Mouse (Mus musculus): ENCODE results near the gene Scnm1. TPM values are rescaled to one million over a fixed set of nuclear protein-coding genes. Genes with fewer than 3 reads are reported as not detected.

The Scnm1 gene
- polyA plus RNA-seq, 2 experiments: 24.8 to 33.1 TPM

DNA sequence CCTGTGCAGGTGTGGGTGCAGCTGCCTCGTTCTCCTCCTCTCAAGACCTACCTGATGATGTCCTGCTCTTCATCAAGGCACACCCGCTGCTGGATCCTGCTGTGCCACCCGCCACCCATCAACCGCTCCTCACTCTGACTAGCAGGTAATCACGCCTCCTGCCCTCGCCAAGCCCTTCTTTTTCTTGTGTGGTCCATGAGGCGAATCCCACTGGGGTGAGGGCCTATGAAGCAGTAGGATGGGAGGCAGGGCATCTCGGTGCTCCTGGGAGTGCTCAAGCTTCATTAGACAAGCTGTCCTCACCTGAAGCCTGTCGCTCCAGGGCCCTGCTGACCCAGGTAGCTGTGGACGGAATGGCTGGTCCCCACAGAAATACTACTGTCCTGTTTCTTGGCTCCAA, 36.2 kb upstream of the Scnm1 start:
- Histone ChIP-seq H3K27ac (no peak overlapping the region), H3K36me3 (replicated peaks; ENCODE audit: control insufficient read depth, insufficient read depth, low read depth) (no peaks in the 10 kb centered on the region), H3K4me3 (ENCODE audit: insufficient read depth in 1 of 2, low read depth in 2 of 2, low read length in 2 of 2) (no peak overlapping the region), H3K4me2 (ENCODE audit: low read depth) (no peak overlapping the region), H3K27me3 (ENCODE audit: control insufficient read depth, insufficient read depth, low read length) (peaks cover 50% of the 10 kb centered on the region), H3K4me1 (replicated peaks; ENCODE audit: control insufficient read depth in 2 of 2, insufficient read depth in 2 of 2, low read length in 1 of 2) (no peaks in the 10 kb centered on the region), H3K9ac (replicated peaks) (no peak overlapping the region), H3K9me3 (ENCODE audit: control insufficient read depth, low read length) (no peaks in the 10 kb centered on the region)
- no peak for ATAC-seq (ENCODE audit: insufficient read depth)
- TF ChIP-seq EP300 (IDR thresholded peaks at IDR 0.05; ENCODE audit: low read depth) (no peak), CTCF (IDR thresholded peaks at IDR 0.05; ENCODE audit: low read depth) (no peak)
- WGBS (ENCODE audit: insufficient replicate concordance): 69% methylated on average over 10 of the region's 10 CpGs
- no peak for DNase-seq (ENCODE audit: low read depth in 3 of 3, low spot score in 3 of 3)

DNA sequence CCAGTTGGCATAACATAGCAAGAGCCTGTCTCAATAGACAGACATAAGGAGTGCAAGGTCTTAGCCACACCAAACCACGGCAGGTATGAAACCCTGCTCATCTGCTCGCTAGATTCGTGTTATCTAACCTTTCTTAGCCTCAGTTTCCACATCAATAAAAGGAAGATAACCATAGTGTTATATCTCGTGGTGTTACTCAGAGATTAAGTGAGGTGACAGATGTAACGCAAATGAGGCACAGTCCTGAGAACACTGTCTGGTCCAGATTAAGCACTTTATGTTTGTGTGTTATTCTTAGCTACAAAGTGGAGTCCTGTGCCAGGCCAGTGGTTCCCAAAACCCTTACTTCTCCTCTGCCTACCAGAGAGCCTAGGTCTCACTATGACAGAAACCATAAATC, 31.0 kb upstream of the Scnm1 start:
- no peak overlapping the region for H3K27ac ChIP-seq
- H3K9ac ChIP-seq (replicated peaks): no peak overlapping the region
- TF ChIP-seq CTCF (IDR thresholded peaks at IDR 0.05; ENCODE audit: low read depth) (no peak), EP300 (IDR thresholded peaks at IDR 0.05; ENCODE audit: low read depth) (0 out of 2 replicates have a peak, but pooled peaks have one; percentile 7)
- ATAC-seq (ENCODE audit: insufficient read depth) (no peak), DNase-seq (ENCODE audit: low read depth in 3 of 3, low spot score in 3 of 3) (no peak)
- H3K4me3 ChIP-seq (ENCODE audit: insufficient read depth in 1 of 2, low read depth in 2 of 2, low read length in 2 of 2): no peak overlapping the region
- no peaks in the 10 kb centered on the region for H3K36me3 ChIP-seq (replicated peaks; ENCODE audit: control insufficient read depth, insufficient read depth, low read depth)
- no peaks in the 10 kb centered on the region for H3K9me3 ChIP-seq (ENCODE audit: control insufficient read depth, low read length)
- 17% methylated on average over 5 of the region's 5 CpGs for WGBS (ENCODE audit: insufficient replicate concordance)
- no peak overlapping the region for H3K4me2 ChIP-seq (ENCODE audit: low read depth)
- peaks cover 34% of the 10 kb centered on the region for H3K27me3 ChIP-seq (ENCODE audit: control insufficient read depth, insufficient read depth, low read length)
- peaks cover 0 to 2% of the 10 kb centered on the region in 2 experiments; a peak in 1 of 4 replicates for H3K4me1 ChIP-seq (replicated peaks; ENCODE audit: control insufficient read depth in 2 of 2, insufficient read depth in 2 of 2, low read length in 1 of 2)

GRCm38 (mm10) chr3:95164256-95164550, 30.4 kb upstream of the Scnm1 start:
- ATAC-seq (ENCODE audit: insufficient read depth) (no peak), DNase-seq (ENCODE audit: low read depth in 3 of 3, low spot score in 3 of 3) (no peak)
- Histone ChIP-seq H3K9ac (replicated peaks) (no peak overlapping the region), H3K27ac (no peak overlapping the region), H3K4me3 (ENCODE audit: insufficient read depth in 1 of 2, low read depth in 2 of 2, low read length in 2 of 2) (no peak overlapping the region), H3K4me2 (ENCODE audit: low read depth) (no peak overlapping the region), H3K36me3 (replicated peaks; ENCODE audit: control insufficient read depth, insufficient read depth, low read depth) (no peaks in the 10 kb centered on the region), H3K4me1 (replicated peaks; ENCODE audit: control insufficient read depth in 2 of 2, insufficient read depth in 2 of 2, low read length in 1 of 2) (peaks cover 2 to 4% of the 10 kb centered on the region in 2 experiments; a peak in 2 of 4 replicates), H3K27me3 (ENCODE audit: control insufficient read depth, insufficient read depth, low read length) (peaks cover 33% of the 10 kb centered on the region), H3K9me3 (ENCODE audit: control insufficient read depth, low read length) (no peaks in the 10 kb centered on the region)
- WGBS (ENCODE audit: insufficient replicate concordance): 80% methylated on average over 4 of the region's 5 CpGs
- TF ChIP-seq EP300 (IDR thresholded peaks at IDR 0.05; ENCODE audit: low read depth) (no peak), CTCF (IDR thresholded peaks at IDR 0.05; ENCODE audit: low read depth) (no peak)

GRCm38 (mm10) chr3:95163419-95164255, 29.8 kb upstream of the Scnm1 start:
- TF ChIP-seq CTCF (IDR thresholded peaks at IDR 0.05; ENCODE audit: low read depth): no peak
- no peak for TF ChIP-seq EP300 (IDR thresholded peaks at IDR 0.05; ENCODE audit: low read depth)
- no peak overlapping the region for H3K4me2 ChIP-seq (ENCODE audit: low read depth)
- ATAC-seq (ENCODE audit: insufficient read depth) (no peak), DNase-seq (ENCODE audit: low read depth in 3 of 3, low spot score in 3 of 3) (no peak)
- no peak overlapping the region for H3K4me3 ChIP-seq (ENCODE audit: insufficient read depth in 1 of 2, low read depth in 2 of 2, low read length in 2 of 2)
- peaks cover 2 to 4% of the 10 kb centered on the region in 2 experiments; a peak in 2 of 4 replicates for H3K4me1 ChIP-seq (replicated peaks; ENCODE audit: control insufficient read depth in 2 of 2, insufficient read depth in 2 of 2, low read length in 1 of 2)
- H3K9me3 ChIP-seq (ENCODE audit: control insufficient read depth, low read length): no peaks in the 10 kb centered on the region
- no peak overlapping the region for H3K27ac ChIP-seq
- no peak overlapping the region for H3K9ac ChIP-seq (replicated peaks)
- H3K36me3 ChIP-seq (replicated peaks; ENCODE audit: control insufficient read depth, insufficient read depth, low read depth): no peaks in the 10 kb centered on the region
- peaks cover 33% of the 10 kb centered on the region for H3K27me3 ChIP-seq (ENCODE audit: control insufficient read depth, insufficient read depth, low read length)
- 55% methylated on average over 11 of the region's 11 CpGs for WGBS (ENCODE audit: insufficient replicate concordance)

GRCm38 (mm10) chr3:95162345-95162628, 28.5 kb upstream of the Scnm1 start:
- WGBS (ENCODE audit: insufficient replicate concordance): 66% methylated on average over 2 of the region's 2 CpGs
- Histone ChIP-seq H3K4me3 (ENCODE audit: insufficient read depth in 1 of 2, low read depth in 2 of 2, low read length in 2 of 2) (no peak overlapping the region), H3K4me2 (ENCODE audit: low read depth) (no peak overlapping the region), H3K27ac (no peak overlapping the region), H3K9me3 (ENCODE audit: control insufficient read depth, low read length) (no peaks in the 10 kb centered on the region), H3K27me3 (ENCODE audit: control insufficient read depth, insufficient read depth, low read length) (peaks cover 33% of the 10 kb centered on the region), H3K4me1 (replicated peaks; ENCODE audit: control insufficient read depth in 2 of 2, insufficient read depth in 2 of 2, low read length in 1 of 2) (peaks cover 2 to 4% of the 10 kb centered on the region in 2 experiments; a peak in 2 of 4 replicates), H3K36me3 (replicated peaks; ENCODE audit: control insufficient read depth, insufficient read depth, low read depth) (no peaks in the 10 kb centered on the region), H3K9ac (replicated peaks) (no peak overlapping the region)
- ATAC-seq (ENCODE audit: insufficient read depth) (no peak), DNase-seq (ENCODE audit: low read depth in 3 of 3, low spot score in 3 of 3) (no peak)
- no peak for TF ChIP-seq EP300 (IDR thresholded peaks at IDR 0.05; ENCODE audit: low read depth)
- no peak for TF ChIP-seq CTCF (IDR thresholded peaks at IDR 0.05; ENCODE audit: low read depth)
